Mouse (Mus musculus) midbrain, embryonic 10.5 days (tissue): ENCODE measurements at regions not wholly inside any gene's neighbourhood (a gene's known extent, or its start where the extent isn't known, plus 50 kb on each side); places are given as distances from the start of the nearest gene placed in this dataset.

Experiments used
- DNase-seq: peaks from one replicate; pipeline ENCODE4 v3.0.0-alpha.2; 2017; ENCODE audit warnings: low spot score
- H3K27ac ChIP-seq: fragments of 300-500 bp; sonication (generic); replicated peaks from 2 replicates; pipeline ENCODE4 v1.5.1; 2016; ENCODE audit warnings: mild to moderate bottlenecking
- H3K27me3 ChIP-seq: fragments of 300-500 bp; sonication (generic); 2 replicates; pipeline ENCODE4 v1.6.1; 2016; ENCODE audit warnings: low read depth, mild to moderate bottlenecking; ENCODE audit not compliant: poor library complexity, severe bottlenecking
- H3K36me3 ChIP-seq: fragments of 300-500 bp; sonication (generic); 2 replicates; pipeline ENCODE4 v1.6.1; 2016; ENCODE audit warnings: mild to moderate bottlenecking, moderate library complexity
- H3K4me1 ChIP-seq: fragments of 300-500 bp; sonication (generic); 2 replicates; pipeline ENCODE4 v1.6.1; 2016
- H3K4me3 ChIP-seq: fragments of 300-500 bp; sonication (generic); 2 replicates; pipeline ENCODE4 v1.5.1; 2016; ENCODE audit warnings: mild to moderate bottlenecking, moderate library complexity
- H3K9me3 ChIP-seq: fragments of 300-500 bp; sonication (generic); replicated peaks from 2 replicates; pipeline ENCODE4 v1.6.1; 2016; ENCODE audit warnings: mild to moderate bottlenecking
- WGBS: fragments of 180-500 bp; shearing (Covaris S2); methylation state at CpG from one replicate; pipeline ENCODE4 v1.1.7; 2016; 5-methylcytosine and 5-hydroxymethylcytosine counted together

GRCm38 (mm10) chr13:44168186-44168585 lies 383.6 kb downstream of the Cd83 start:
- peaks cover 3% of the 10 kb centered on the region; the same call in 1 of the 2 replicates for H3K27me3 ChIP-seq
- H3K4me3 ChIP-seq = no peak overlapping the region
- H3K4me1 ChIP-seq = peaks cover 5% of the 10 kb centered on the region
- no peaks in the 10 kb centered on the region for H3K36me3 ChIP-seq
- H3K9me3 ChIP-seq = no peaks in the 10 kb centered on the region
- H3K27ac ChIP-seq = no peak overlapping the region
- no peak for DNase-seq
- WGBS = 87% methylated on average over 5 of the region's 5 CpGs

DNA sequence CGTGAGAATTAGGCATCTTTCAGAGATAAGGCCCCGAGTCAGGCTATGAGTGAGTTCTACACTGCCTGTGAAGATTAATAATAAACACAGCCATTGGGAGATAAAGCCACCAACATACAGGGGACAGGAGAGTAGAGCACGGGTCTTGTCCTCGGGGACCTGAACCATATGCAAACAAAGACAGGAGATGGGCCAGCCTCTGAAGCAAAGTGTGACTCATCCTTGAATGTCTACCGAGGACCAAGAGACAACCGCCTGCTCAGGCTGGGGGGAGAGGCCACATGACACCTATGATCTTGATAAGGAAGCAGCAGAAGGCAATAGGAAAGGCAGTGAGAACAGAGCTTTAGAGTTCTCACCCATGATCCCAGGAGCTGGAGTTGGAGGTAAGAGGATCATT lies 387.1 kb downstream of the Cd83 start:
- DNase-seq = no peak
- no peaks in the 10 kb centered on the region for H3K36me3 ChIP-seq
- 82% methylated on average over 6 of the region's 6 CpGs for WGBS

GRCm38 (mm10) chr13:44172701-44173100 lies 388.1 kb downstream of the Cd83 start:
- no peak overlapping the region for H3K4me3 ChIP-seq
- no peak for DNase-seq
- 88% methylated on average over 5 of the region's 5 CpGs for WGBS
- H3K27me3 ChIP-seq = peaks cover 3% of the 10 kb centered on the region; the same call in 1 of the 2 replicates
- H3K9me3 ChIP-seq = no peaks in the 10 kb centered on the region
- H3K27ac ChIP-seq = no peak overlapping the region
- H3K36me3 ChIP-seq = no peaks in the 10 kb centered on the region
- no peaks in the 10 kb centered on the region for H3K4me1 ChIP-seq

More for the DNA sequence above, 387.1 kb downstream of the Cd83 start:
- Histone ChIP-seq H3K27ac (no peak overlapping the region), H3K9me3 (no peaks in the 10 kb centered on the region), H3K27me3 (peaks cover 3% of the 10 kb centered on the region; the same call in 1 of the 2 replicates), H3K4me3 (no peak overlapping the region), H3K4me1 (no peaks in the 10 kb centered on the region)

DNA sequence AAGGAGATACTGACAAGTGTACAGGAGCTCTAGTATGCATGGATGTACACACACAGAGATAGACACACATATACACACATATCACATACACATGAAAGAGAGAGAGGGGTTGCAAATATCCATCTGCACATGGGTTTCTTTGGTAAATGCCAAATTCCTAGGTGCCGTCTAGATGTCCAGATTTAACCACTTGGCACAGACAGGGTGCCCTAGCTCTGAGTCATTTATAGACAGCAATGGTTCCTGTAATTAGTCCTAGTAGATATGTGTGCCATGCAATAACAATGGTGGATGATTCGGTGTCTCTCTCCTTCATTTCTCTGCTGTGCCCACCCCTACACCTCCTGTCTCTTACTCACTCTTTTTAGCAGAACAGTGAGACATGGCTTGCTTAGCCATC lies 389.7 kb downstream of the Cd83 start:
- Histone ChIP-seq H3K27ac (no peak overlapping the region), H3K4me1 (no peaks in the 10 kb centered on the region), H3K27me3 (peaks cover 3% of the 10 kb centered on the region; the same call in 1 of the 2 replicates), H3K36me3 (no peaks in the 10 kb centered on the region), H3K9me3 (no peaks in the 10 kb centered on the region), H3K4me3 (no peak overlapping the region)
- WGBS = 93% methylated on average over 2 of the region's 2 CpGs
- no peak for DNase-seq

DNA sequence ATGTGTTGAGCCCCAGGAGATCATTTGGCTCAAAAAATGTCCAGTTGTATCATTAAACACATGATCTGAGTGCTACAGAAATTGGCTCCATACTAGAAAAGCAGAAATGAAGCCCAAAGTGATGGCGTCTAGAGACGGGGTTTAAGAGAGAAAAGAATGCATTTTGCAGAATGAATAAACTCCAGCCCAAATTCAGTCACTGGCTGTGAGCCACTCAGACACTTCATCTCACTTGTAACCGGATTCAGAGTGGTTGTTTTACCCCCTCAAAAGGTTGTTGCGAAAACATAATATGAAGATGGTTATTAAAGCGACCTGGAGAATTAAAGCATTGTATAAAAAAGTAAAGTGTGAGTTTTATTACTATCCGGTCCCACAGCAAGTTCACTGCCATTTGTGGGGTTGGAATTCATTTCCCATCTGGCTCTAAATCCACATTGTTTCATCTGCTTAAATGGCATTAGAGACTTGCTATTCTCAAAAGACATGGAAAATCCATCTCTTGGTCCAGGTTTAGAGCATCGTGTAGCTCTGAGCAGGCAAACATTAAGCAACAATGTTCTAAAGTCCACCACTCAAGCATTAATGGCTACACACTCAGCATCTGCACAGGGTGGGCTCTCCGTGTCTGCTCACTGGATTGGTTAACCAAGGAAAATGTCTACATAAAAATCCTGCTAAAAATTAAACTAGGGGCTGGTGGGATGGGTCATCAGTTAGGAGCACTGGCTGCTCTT lies 390.9 kb downstream of the Cd83 start:
- H3K4me3 ChIP-seq = no peak overlapping the region
- no peaks in the 10 kb centered on the region for H3K36me3 ChIP-seq
- H3K27me3 ChIP-seq = peaks cover 3% of the 10 kb centered on the region; the same call in 1 of the 2 replicates
- H3K9me3 ChIP-seq = no peaks in the 10 kb centered on the region
- WGBS = 90% methylated on average over 8 of the region's 8 CpGs
- DNase-seq = no peak
- no peak overlapping the region for H3K27ac ChIP-seq
- H3K4me1 ChIP-seq = 0 out of 2 replicates have a peak, but pooled peaks cover 1% of the 10 kb centered on the region

GRCm38 (mm10) chr13:44176121-44176520 lies 391.5 kb downstream of the Cd83 start:
- Histone ChIP-seq H3K36me3 (no peaks in the 10 kb centered on the region), H3K4me3 (no peak overlapping the region), H3K9me3 (no peaks in the 10 kb centered on the region), H3K4me1 (0 out of 2 replicates have a peak, but pooled peaks cover 4% of the 10 kb centered on the region), H3K27ac (no peak overlapping the region), H3K27me3 (peaks cover 3% of the 10 kb centered on the region; the same call in 1 of the 2 replicates)
- WGBS = 90% methylated on average over 8 of the region's 8 CpGs
- no peak for DNase-seq

GRCm38 (mm10) chr13:44178006-44178405 lies 393.4 kb downstream of the Cd83 start:
- Histone ChIP-seq H3K27ac (no peak overlapping the region), H3K9me3 (no peaks in the 10 kb centered on the region), H3K4me1 (peaks cover 11% of the 10 kb centered on the region; the same call in 1 of the 2 replicates), H3K4me3 (no peak overlapping the region), H3K36me3 (no peaks in the 10 kb centered on the region), H3K27me3 (0 out of 2 replicates have a peak, but pooled peaks cover under 1% of the 10 kb centered on the region)
- no peak for DNase-seq
- 86% methylated on average over 6 of the region's 6 CpGs for WGBS

DNA sequence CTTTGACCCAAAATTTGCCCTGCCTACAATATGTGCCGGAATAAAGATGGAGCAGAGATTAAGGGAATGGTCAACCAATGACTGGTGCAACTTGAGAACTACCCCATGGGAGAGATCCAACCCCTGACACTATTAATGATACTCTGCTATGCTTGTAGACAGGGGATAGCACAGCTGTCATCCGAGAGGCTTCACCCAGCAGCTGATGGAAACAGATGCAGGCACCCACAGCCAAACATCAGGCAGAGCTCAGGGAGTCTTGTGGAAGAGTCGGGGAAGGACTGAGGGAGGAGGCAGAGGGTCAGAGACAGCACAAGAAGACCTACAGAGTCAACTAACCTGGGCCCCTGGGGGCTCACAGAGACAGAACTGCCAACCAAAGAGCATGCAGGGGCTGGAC lies 395.8 kb downstream of the Cd83 start:
- H3K27ac ChIP-seq = no peak overlapping the region

DNA sequence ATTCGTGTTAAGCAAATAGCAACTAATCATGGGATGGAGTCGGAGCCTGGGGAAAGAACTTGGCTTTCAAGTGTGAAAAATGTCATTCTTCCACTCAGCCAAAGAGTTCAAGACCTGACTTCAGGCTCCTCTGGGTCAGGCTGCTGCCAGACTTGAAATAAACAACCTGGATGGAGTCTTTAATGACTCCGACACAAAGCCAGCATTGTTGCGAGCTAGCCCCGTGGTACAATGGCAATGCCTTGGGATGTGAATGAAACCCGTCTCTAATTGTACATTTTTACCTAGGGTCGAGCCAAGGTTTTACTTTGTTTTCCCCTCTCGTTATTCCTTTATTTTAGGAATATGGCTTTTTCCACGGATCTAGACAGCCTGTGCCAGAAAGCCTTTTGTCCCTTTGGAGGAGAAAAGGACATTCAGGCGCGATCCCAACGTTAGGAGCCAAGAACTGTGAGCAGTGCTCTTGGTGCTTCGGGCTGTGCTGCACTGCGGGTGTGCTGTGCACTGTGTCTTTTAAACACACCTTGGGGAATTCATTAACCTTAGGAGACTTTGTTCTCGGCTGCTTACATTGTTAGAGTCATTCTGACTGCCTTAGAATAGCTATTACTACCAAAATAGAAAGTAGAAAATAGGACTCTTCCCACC lies 398.1 kb downstream of the Cd83 start:
- Histone ChIP-seq H3K36me3 (no peaks in the 10 kb centered on the region), H3K27ac (no peak overlapping the region), H3K27me3 (peaks cover 12% of the 10 kb centered on the region; the same call in 1 of the 2 replicates), H3K9me3 (no peaks in the 10 kb centered on the region), H3K4me3 (no peak overlapping the region), H3K4me1 (peaks cover 12% of the 10 kb centered on the region; the same call in 1 of the 2 replicates)
- WGBS = 65% methylated on average over 15 of the region's 15 CpGs
- no peak for DNase-seq

More for the DNA sequence above, 395.8 kb downstream of the Cd83 start:
- DNase-seq = no peak
- Histone ChIP-seq H3K9me3 (no peaks in the 10 kb centered on the region), H3K4me1 (peaks cover 12% of the 10 kb centered on the region; the same call in 1 of the 2 replicates), H3K4me3 (no peak overlapping the region), H3K36me3 (no peaks in the 10 kb centered on the region), H3K27me3 (peaks cover 12% of the 10 kb centered on the region; the same call in 1 of the 2 replicates)
- 82% methylated on average over 3 of the region's 3 CpGs for WGBS

DNA sequence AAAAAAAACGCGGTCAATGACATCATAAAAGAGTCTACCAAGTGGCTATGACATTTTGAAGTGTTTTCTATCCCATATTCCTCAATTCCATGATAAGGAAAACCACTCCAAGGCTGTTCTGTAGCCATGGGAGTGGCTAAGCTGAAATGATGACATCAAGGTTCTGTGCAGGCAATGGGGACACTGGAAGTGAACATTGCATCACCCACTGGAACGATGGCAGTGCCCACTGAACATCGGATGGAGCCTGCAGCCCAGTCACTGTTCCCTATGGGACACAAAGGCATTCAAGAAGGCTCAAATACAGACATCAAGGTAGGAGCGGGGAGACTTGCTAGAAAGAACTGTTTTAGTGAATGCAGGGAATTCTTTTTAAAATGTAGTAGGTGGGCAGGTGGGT lies 410.8 kb downstream of the Cd83 start:
- Histone ChIP-seq H3K4me3 (no peak overlapping the region), H3K27ac (no peak overlapping the region), H3K4me1 (no peaks in the 10 kb centered on the region), H3K36me3 (no peaks in the 10 kb centered on the region), H3K27me3 (0 out of 2 replicates have a peak, but pooled peaks cover 15% of the 10 kb centered on the region), H3K9me3 (no peaks in the 10 kb centered on the region)
- DNase-seq = no peak
- 90% methylated on average over 5 of the region's 5 CpGs for WGBS

- DNase-seq = no peak
- 64% methylated on average over 4 of the region's 4 CpGs for WGBS
- Histone ChIP-seq H3K4me3 (no peak overlapping the region), H3K27ac (peak overlapping the region; percentile 55; the same call in 1 of the 2 replicates), H3K36me3 (no peaks in the 10 kb centered on the region), H3K27me3 (peaks cover 75% of the 10 kb centered on the region), H3K4me1 (peaks cover 41% of the 10 kb centered on the region), H3K9me3 (no peaks in the 10 kb centered on the region)
Measured at GRCm38 (mm10) chr13:44206042-44206441, 421.5 kb downstream of the Cd83 start.

- 91% methylated on average over 4 of the region's 4 CpGs for WGBS
Measured at GRCm38 (mm10) chr13:44206448-44206847, 421.9 kb downstream of the Cd83 start.

More at GRCm38 (mm10) chr13:44206448-44206847, 421.9 kb downstream of the Cd83 start:
- peak overlapping the region; percentile 55; the same call in 1 of the 2 replicates for H3K27ac ChIP-seq
- no peaks in the 10 kb centered on the region for H3K9me3 ChIP-seq
- no peaks in the 10 kb centered on the region for H3K36me3 ChIP-seq
- peaks cover 79% of the 10 kb centered on the region for H3K27me3 ChIP-seq
- no peak overlapping the region for H3K4me3 ChIP-seq
- no peak for DNase-seq
- H3K4me1 ChIP-seq = peaks cover 41% of the 10 kb centered on the region
